Mouse (Mus musculus) layer of hippocampus, adult 9-10 months (tissue): ENCODE data around the gene Sdhaf2.
A peak's percentile ranks its signal among the peaks of the same experiment; 100 is the strongest.
"Not testable (repeated sequence)": the region's sequence is repeated elsewhere in the genome, so short reads cannot be mapped to it uniquely, and the experiment has no call there.

Source experiments
- DNase-seq: peaks from one replicate; pipeline ENCODE4 v3.0.0; 2022; ENCODE audit warnings: low spot score

Sdhaf2 gene

DNA sequence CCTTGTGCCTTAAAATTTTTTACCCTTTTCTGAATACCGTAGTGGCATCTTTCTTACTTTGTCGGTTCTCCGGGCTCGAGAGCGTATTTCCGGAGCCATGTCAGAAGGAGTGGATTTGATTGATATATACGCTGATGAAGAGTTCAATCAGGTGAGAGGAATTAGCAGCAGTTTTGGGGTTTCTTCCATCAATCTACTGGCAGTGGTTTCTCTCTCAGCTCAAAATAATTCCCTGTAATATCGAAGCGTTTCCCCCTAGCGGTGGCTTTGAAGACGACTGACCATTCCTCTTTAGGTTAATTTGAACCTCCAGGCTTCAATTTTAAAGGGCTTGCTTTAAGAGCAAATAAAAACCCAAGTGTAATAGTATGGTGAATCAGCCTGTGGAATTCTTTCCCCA, at the start of gene Sdhaf2:
Gene Sdhaf2, minus strand, starts transcription at position 233 of the 400 bp plus-strand sequence.
- peak; percentile 38 for DNase-seq

- DNase-seq: no peak
These were observed 43.7 kb upstream of the Sdhaf2 start for GRCm38 (mm10) chr19:10569627-10570026.

- DNase-seq: no peak
These were observed 39.3 kb upstream of the Sdhaf2 start for GRCm38 (mm10) chr19:10565217-10565616.

- DNase-seq: no peak
These were observed 38.3 kb upstream of the Sdhaf2 start for GRCm38 (mm10) chr19:10564278-10564677.

GRCm38 (mm10) chr19:10562351-10562750, 36.4 kb upstream of the Sdhaf2 start:
- DNase-seq: no peak

DNA sequence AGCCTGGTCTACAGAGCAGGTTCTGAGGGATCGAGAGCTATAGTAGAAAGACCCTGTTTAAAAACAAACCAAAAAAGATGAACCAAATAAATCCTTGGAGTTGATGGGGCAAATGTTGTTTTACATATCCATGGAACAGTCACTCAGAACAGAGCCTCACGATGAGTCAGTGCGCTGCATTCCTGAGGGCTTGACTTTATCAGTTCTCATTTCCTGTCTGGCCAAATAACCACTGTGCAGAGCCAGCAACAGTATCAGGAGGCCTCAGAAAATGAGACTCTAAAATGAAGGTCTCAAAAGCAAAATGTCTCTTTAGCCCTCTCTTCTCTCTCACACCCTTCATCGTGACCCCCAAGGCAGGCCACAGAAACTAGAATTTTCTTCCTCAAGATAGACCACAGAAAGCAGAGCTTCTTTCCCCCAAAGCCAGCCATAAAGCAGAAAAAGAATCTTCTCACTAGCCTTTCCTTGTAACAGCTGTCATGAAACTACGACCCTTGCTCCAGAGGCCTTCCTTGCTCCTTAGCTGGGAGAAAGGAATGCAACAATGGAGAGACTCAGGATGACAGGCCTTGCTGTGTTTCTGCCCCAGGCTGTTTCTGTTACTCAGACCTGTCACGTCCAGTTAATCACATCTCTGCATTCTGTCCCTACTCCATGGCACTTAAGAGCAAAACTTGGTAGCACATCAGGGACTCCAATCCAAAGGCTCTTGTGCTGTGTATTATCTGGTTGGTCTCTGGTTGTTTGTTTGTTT, 35.8 kb upstream of the Sdhaf2 start:
- DNase-seq: no peak

GRCm38 (mm10) chr19:10560108-10560507, 34.2 kb upstream of the Sdhaf2 start:
- no peak for DNase-seq

DNA sequence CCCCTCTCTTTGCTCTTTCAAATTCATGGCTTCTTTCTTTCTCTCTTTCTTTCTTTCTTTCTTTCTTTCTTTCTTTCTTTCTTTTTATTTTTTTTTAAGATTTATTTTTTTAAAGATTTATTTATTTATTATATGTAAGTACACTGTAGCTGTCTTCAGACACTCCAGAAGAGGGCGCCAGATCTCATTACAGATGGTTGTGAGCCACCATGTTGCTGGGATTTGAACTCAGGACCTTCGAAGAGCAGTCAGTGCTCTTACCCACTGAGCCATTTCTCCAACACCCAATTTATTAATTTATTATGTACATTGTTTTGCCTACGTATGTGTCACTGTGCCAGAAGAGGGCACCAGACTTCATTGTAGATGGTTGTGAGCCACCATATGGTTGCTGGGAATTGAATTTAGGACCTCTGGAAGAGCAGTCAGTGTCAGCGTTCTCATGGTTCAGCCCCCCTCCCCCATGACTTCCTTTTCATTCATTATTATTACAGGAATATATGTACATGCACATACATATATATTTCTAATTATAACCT, 32.0 kb upstream of the Sdhaf2 start:
- not testable (repeated sequence) for DNase-seq

DNA sequence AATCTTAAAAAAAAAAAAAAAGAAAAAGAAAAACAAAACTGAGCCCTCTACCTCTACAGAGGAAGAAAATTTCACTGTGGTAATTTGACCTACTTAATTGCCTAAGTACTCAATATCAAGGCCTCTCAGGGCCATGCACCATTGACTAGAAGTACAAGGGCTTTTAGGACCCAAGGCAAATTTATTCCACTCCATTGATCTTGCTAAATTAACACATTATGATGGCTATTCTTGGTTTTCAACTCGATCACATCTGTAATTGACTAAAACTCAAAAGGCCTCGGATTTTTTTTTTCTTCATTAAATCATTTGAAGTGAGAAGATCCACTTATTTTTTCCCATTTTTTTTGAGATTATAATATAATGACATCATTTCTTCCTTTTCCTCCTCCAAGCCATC, 31.5 kb upstream of the Sdhaf2 start:
- DNase-seq: no peak

GRCm38 (mm10) chr19:10557001-10557400, 31.1 kb upstream of the Sdhaf2 start:
- no peak for DNase-seq

DNA sequence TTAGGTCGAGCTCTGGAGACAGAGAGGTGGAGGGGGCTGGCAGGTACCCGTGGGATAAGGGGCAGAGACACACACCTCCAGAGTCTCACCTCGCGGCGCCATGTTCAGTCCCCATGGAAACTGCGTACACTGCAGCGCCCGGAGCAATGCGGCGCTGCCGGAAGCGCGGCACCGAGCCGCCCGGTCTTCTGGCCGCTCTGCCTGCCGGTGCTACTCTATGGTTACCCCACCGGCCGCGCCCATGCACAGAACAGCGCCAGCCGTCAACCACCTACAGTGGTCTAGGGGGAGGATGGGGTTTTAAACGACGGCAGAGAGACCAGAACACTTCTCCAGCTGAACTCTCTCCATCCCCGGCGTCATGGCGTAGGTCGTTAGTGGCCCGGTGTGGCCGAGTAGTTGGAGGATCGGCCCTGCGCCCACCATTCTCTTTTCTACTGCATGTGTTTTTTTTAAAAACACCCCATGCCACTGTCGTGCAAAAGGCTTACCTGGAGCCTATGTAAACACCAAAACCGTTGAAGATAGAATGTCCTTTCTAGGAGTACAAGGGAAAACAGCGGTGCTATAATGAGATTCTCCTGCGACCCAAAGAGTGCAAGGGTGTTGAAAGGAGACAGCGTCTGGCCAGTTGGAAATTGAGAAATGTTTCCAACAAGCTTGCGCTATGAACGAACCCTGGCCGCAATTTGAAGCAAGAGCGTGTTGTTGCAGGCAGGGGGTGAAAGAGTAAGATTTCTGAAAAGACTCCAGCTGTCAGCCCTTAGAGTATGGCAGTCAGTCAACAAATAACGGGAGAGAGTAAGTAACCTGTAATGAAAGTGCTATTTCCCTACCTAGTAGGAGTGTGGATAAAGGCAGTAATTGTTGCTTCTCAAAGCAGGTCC, 29.9 kb upstream of the Sdhaf2 start, which contains the start of gene Tmem216:
Gene Tmem216, minus strand, starts transcription at position 615 of the 887 bp plus-strand sequence.
- DNase-seq: peak; percentile 45

DNA sequence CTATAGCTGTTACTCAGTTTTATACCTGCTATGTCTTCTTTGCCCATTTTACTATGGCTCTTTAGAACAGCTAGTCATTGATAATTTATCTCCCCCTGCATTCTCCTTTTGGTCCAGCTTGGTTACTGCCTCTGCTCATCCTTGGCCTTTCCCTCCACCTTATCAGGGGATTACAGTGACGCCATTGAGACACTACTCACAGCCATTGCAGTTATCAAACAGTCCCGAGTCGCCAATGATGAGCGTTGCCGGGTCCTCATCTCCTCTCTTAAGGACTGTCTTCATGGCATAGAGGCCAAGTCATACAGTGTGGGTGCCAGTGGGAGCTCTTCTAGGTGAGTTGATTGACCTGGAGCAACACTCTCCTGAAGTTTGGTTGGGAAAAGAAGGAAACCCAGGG, 13.5 kb upstream of the Sdhaf2 start:
- DNase-seq: no peak

GRCm38 (mm10) chr19:10530082-10530481, 4.1 kb upstream of the Sdhaf2 start:
- no peak for DNase-seq

DNA sequence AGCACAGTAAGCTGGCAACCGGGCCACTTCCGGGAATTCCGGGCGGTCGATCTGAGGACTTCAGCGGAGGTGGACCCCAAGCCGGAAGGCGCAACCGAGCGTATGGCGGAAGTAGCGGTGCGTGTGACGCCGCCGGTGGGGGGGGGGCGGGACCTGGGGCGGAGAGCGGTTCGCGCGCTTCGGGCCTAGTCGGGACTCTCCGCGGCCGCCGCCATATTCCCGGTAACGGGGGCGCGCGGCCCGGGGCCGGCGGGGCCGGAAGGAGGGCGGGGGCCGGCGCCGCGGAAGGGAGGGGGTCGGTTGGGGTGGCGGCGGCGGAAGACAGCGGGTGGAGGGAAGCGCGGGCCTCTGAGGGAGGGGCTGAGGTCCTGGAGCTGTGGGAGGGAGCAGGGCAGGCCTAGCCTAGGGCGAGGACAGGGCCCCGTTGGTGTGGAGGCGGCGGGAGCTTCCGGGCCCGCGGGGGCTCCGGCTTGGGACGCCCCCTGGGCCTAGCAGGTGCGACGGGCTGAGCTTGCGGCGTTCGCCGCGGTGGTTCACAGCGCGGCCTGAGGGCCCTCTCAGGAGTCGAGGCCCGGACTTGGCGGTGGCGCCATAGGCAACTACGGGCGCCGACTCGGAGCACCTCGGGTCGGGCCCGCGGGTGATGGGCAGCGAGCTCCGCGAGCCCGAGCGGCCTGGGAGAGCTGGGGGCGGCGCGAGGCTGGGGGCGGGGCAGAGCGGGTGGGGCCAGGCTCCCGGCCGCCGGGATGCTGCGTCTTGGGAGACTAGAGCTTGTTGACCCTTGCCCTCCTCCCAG, 638 bp downstream of the Sdhaf2 start, which contains the start of gene Cpsf7:
Gene Cpsf7, plus strand, starts transcription at position 161 of the 796 bp plus-strand sequence.
- peak; percentile 52 for DNase-seq

GRCm38 (mm10) chr19:10524784-10525105, 1.2 kb downstream of the Sdhaf2 start:
- DNase-seq: no peak

DNA sequence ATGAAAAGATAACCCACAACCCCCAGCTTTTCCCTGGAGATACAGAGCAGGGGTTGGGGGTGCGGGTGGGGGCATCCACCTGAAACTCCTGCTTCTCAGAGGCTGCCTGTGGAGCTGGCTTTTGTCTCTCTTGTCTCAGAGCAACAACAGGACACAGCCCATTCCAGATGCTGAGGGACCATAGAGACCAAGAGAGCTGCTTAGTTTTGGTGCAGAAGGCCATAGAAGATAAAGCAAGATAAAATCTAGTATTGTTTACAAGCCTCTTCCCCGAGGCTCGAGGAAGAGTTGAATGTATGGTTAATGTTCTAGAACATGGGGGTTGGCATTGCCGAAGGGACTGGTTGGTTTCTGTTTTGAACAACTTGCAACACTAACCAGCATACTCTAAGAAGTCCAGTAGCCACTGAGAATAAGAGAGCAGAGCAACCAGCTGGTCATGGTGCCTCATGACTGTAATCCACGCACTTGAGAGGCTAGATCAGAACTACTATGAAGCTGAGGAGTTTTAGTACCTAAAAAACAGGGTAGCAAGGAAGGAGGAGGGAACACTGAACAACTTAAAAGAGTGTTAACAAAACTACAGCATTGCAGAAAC, 2.4 kb downstream of the Sdhaf2 start:
- DNase-seq: no peak

DNA sequence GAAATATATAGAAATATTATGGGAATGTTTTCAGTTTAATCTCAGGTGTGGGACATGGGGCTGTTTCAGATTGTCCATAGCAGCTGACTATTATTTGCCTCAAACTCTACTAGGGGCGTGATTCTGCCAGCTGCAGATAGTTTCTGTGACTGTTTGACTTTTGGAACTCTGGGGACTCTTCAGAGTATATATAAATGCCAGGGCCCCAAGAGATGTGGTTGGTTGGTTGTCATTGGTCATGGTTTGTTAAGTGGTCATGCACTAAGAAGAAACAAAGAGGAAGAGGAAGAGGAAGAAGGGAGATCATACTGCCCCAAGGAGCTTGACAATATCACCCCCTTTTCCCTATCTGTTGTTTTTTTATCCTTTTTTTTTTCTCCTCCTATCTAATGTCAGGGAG, 4.0 kb downstream of the Sdhaf2 start:
- no peak for DNase-seq

GRCm38 (mm10) chr19:10520355-10520754, 5.6 kb downstream of the Sdhaf2 start:
- no peak for DNase-seq

GRCm38 (mm10) chr19:10510759-10511330, 15.1 kb downstream of the Sdhaf2 start:
- DNase-seq: no peak

GRCm38 (mm10) chr19:10502571-10502970, 23.4 kb downstream of the Sdhaf2 start:
- DNase-seq: no peak

DNA sequence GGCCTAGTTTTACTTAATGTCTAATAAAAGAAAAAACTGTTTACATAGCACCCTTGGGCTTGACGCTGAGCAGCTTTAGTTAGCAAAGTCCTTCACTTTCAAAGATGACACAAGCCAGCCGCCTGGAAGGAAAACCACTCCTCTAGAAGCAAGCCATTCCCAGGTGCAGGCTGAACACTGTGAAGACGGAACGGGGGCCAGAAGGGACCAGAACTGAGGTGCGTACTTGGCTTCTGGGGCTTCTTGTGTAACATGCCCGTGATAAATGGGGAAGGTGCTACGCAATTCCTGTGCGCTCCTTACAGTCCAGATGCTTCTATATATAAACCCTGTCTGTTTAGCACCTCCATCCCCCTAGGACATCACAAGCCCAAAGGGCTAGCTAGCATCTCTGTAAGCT, 25.4 kb downstream of the Sdhaf2 start:
- DNase-seq: no peak
